Mouse (Mus musculus): ENCODE measurements at regions not wholly inside any gene's neighbourhood (a gene's known extent, or its start where the extent isn't known, plus 50 kb on each side); places are given as distances from the start of the nearest gene placed in this dataset.

- H3K9ac ChIP-seq (ENCODE audit: low read depth, low read length) = no peak overlapping the region
- 50% methylated on average over 2 of the region's 2 CpGs for WGBS
These were observed 52.7 kb upstream of the Tut7 start for GRCm38 (mm10) chr13:59875637-59876036.

GRCm38 (mm10) chr13:59874137-59874931 lies 51.4 kb upstream of the Tut7 start:
- no peak for TF ChIP-seq POLR2A (IDR thresholded peaks at IDR 0.05; ENCODE audit: extremely low read depth, insufficient read depth, low read length)
- TF ChIP-seq CTCF (IDR thresholded peaks at IDR 0.05; ENCODE audit: low read depth, low read length) = no peak
- H3K27ac ChIP-seq (replicated peaks; ENCODE audit: insufficient read depth, low read depth, low read length) = no peak overlapping the region
- H3K4me3 ChIP-seq (ENCODE audit: insufficient read depth, low read depth, low read length) = no peak overlapping the region
- WGBS = 86% methylated on average over 7 of the region's 7 CpGs
- no peaks in the 10 kb centered on the region for H3K36me3 ChIP-seq (ENCODE audit: control insufficient read depth, insufficient read depth, low read length)
- no peaks in the 10 kb centered on the region for H3K27me3 ChIP-seq (ENCODE audit: control insufficient read depth, insufficient read depth, low read length)
- H3K4me1 ChIP-seq (ENCODE audit: control insufficient read depth, insufficient read depth, low read length) = no peaks in the 10 kb centered on the region
- no peak for DNase-seq (ENCODE audit: extremely low read depth, low read depth, low spot score)
- no peak overlapping the region for H3K9ac ChIP-seq (ENCODE audit: low read depth, low read length)
- no peaks in the 10 kb centered on the region for H3K79me2 ChIP-seq (ENCODE audit: control insufficient read depth, insufficient read depth, low read length)

More at GRCm38 (mm10) chr13:59875637-59876036, 52.7 kb upstream of the Tut7 start:
- no peaks in the 10 kb centered on the region for H3K4me1 ChIP-seq (ENCODE audit: control insufficient read depth, insufficient read depth, low read length)
- no peak overlapping the region for H3K4me3 ChIP-seq (ENCODE audit: insufficient read depth, low read depth, low read length)
- no peaks in the 10 kb centered on the region for H3K79me2 ChIP-seq (ENCODE audit: control insufficient read depth, insufficient read depth, low read length)
- no peaks in the 10 kb centered on the region for H3K36me3 ChIP-seq (ENCODE audit: control insufficient read depth, insufficient read depth, low read length)
- H3K27ac ChIP-seq (replicated peaks; ENCODE audit: insufficient read depth, low read depth, low read length) = no peak overlapping the region
- DNase-seq (ENCODE audit: extremely low read depth, low read depth, low spot score) = peak; percentile 55
- TF ChIP-seq POLR2A (IDR thresholded peaks at IDR 0.05; ENCODE audit: extremely low read depth, insufficient read depth, low read length) (no peak), CTCF (IDR thresholded peaks at IDR 0.05; ENCODE audit: low read depth, low read length) (no peak)
- no peaks in the 10 kb centered on the region for H3K27me3 ChIP-seq (ENCODE audit: control insufficient read depth, insufficient read depth, low read length)

Measured in liver, adult 2 months (tissue).